Mouse (Mus musculus) hematopoietic stem cell, adult 5-6 weeks (primary cell): ENCODE measurements around the gene Gdf15. TPM values are rescaled to one million over a fixed set of nuclear protein-coding genes. Genes with fewer than 3 reads are reported as not detected.

Source experiments
- ATAC-seq, 2 experiments: fragments of 125-278 bp in 1 of 2; replicated peaks in 1 of 2; 2 replicates each; pipeline ENCODE4 v1.8.0; 2016 to 2017; ENCODE audit warnings: inconsistent platforms in 2 of 2, mild to moderate bottlenecking in 2 of 2, moderate number of reproducible peaks in 2 of 2, low read depth in 1 of 2, moderate TSS enrichment in 1 of 2; ENCODE audit not compliant: low FRiP score in 2 of 2, poor library complexity in 2 of 2, severe bottlenecking in 2 of 2, insufficient read depth in 1 of 2, low TSS enrichment in 1 of 2
- total RNA-seq: library from RNA; stranded (forward); fragments of 172-1452, 232-1000 nt; gene quantifications from 2 replicates; pipeline ENCODE4 v1.2.3, GENCODE M21; 2017

The Gdf15 gene
- total RNA-seq: 1.7 TPM in 1 of 2 replicates, not detected in the other

GRCm38 (mm10) chr8:70632346-70632892 lies at the start of gene Gdf15:
Gene Gdf15, minus strand, starts transcription at chr8:70632456.
- ATAC-seq: no peak

GRCm38 (mm10) chr8:70681410-70681809 lies 49.2 kb upstream of the Gdf15 start:
- no peak for ATAC-seq

GRCm38 (mm10) chr8:70680039-70680438 lies 47.8 kb upstream of the Gdf15 start:
- ATAC-seq: no peak

GRCm38 (mm10) chr8:70679404-70679803 lies 47.1 kb upstream of the Gdf15 start:
- ATAC-seq: no peak

- no peak for ATAC-seq
These were observed 46.4 kb upstream of the Gdf15 start for GRCm38 (mm10) chr8:70678679-70679078.

GRCm38 (mm10) chr8:70677451-70678080 lies 45.3 kb upstream of the Gdf15 start:
- ATAC-seq: no peak

GRCm38 (mm10) chr8:70675336-70675735 lies 43.1 kb upstream of the Gdf15 start:
- ATAC-seq: 0 out of 4 replicates have a peak, but pooled peaks of 1 of the 2 experiments have one; percentile 12

GRCm38 (mm10) chr8:70674716-70675115 lies 42.5 kb upstream of the Gdf15 start:
- ATAC-seq: no peak

- no peak for ATAC-seq
These were observed 41.9 kb upstream of the Gdf15 start for GRCm38 (mm10) chr8:70674109-70674508.

- ATAC-seq: peak; percentile 86 to 91
These were observed 41.0 kb upstream of the Gdf15 start, which contains the start of gene Lsm4 for GRCm38 (mm10) chr8:70673079-70673856. Gene Lsm4, plus strand, starts transcription at chr8:70673248.

- ATAC-seq: no peak
These were observed 40.2 kb upstream of the Gdf15 start for GRCm38 (mm10) chr8:70672325-70673078.

- ATAC-seq: no peak
These were observed 39.5 kb upstream of the Gdf15 start for GRCm38 (mm10) chr8:70671615-70672324.

GRCm38 (mm10) chr8:70667071-70667470 lies 34.8 kb upstream of the Gdf15 start:
- no peak for ATAC-seq

GRCm38 (mm10) chr8:70665599-70665998 lies 33.3 kb upstream of the Gdf15 start:
- ATAC-seq: no peak

- ATAC-seq: no peak
These were observed 32.4 kb upstream of the Gdf15 start for GRCm38 (mm10) chr8:70664631-70665030.

GRCm38 (mm10) chr8:70663691-70664090 lies 31.4 kb upstream of the Gdf15 start:
- ATAC-seq: no peak

- ATAC-seq: peak; percentile 30 to 40
These were observed 28.0 kb upstream of the Gdf15 start, which contains the start of gene Pgpep1 for GRCm38 (mm10) chr8:70660273-70660725. Gene Pgpep1, minus strand, starts transcription at chr8:70660388.
